Comparison of ENCODE assay signal across 11 mouse cellular contexts in the genomic region with DNA sequence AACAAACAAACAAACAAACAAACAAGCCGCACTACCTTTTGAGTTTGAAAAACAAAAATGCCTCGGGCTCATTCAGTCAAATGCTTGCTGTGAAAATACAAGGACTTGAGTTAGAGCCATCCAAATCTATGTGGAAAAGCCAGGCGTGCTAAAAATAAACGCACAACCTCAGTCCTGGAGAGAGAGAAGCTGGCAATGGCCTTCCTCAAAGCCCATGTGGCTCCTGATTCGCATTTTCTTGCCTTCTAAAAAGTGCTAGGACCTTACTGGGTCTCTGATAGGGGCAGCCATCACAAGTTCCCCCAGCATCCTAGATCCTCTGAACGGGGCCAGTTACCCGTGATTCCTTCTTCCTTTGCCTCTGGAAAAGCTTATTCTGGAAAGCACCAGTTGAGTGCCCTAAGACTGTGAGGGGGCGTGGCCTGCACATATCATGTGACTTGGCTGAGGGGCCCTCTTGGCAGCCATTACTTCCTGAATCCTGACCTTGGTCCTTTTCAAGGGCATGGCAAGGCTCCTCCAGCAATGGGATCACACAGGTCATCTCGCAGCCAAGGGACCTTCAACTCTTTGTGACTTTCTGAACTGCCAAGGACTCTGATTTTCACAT. TPM values are rescaled to one million over a fixed set of nuclear protein-coding genes. Genes with fewer than 3 reads are reported as not detected.
A peak's percentile ranks its signal among the peaks of the same experiment; 100 is the strongest.
DNase-seq lines count a peak whose midpoint lies in the region; ATAC-seq and TF ChIP-seq lines count a peak whose summit lies in the region.
"Had no signal": no experiment of that assay in that cellular context is flagged by ENCODE, and none has a peak within 500 bp of the region (broad histone marks: within the 10 kb centered on the region; RNA-seq: fewer than 3 reads in every experiment).

No protein-coding gene starts in this region.

- in situ Hi-C loops in ES-E14 (cut with MboI; ENCODE audit: low sequenced_read_pairs in 2 of 2, unreplicated experiment in 2 of 2) = loop anchor here (5.0 to 25.0 kb wide), 3 partner anchors 234 to 659 kb away; no protein-coding TSS in a partner anchor

- H3K9me3 ChIP-seq in E14TG2a.4 (ENCODE audit: low read length) (0 out of 2 replicates have a peak, but pooled peaks cover 2% of the 10 kb centered on the region), ES-E14 (ENCODE audit: control insufficient read depth, insufficient read depth, low read depth, low read length) (no peaks in the 10 kb centered on the region)
- no peaks in the 10 kb centered on the region; the same call in 1 of the 2 replicates for H3K9me3 ChIP-seq in midbrain, embryonic 11.5 days (ENCODE audit: control insufficient read depth, low read length)
- H3K9me3 ChIP-seq: liver, embryonic 13.5 days; neural tube, embryonic 15.5 days had no signal

- peaks cover 8% of the 10 kb centered on the region; the same call in 1 of the 2 replicates for H3K27me3 ChIP-seq in E14TG2a.4 (ENCODE audit: insufficient read depth, low read length)
- H3K27me3 ChIP-seq in midbrain, embryonic 11.5 days (ENCODE audit: control insufficient read depth, insufficient read depth, low read length) = no peaks in the 10 kb centered on the region
- H3K27me3 ChIP-seq: liver, embryonic 13.5 days; neural tube, embryonic 15.5 days; Patski had no signal

- H3K27ac ChIP-seq in ES-E14 (ENCODE audit: insufficient read depth, low read depth, low read length, poor library complexity, severe bottlenecking) = no peak overlapping the region
- H3K27ac ChIP-seq in midbrain, embryonic 11.5 days (ENCODE audit: low read depth, low read length) = no peak overlapping the region
- H3K27ac ChIP-seq: liver, embryonic 13.5 days; neural tube, embryonic 15.5 days had no signal

- ATAC-seq in midbrain, embryonic 11.5 days (ENCODE audit: low FRiP score) = no peak
- ATAC-seq: Patski had no signal

- peak; percentile 74 for DNase-seq in ES-E14 (ENCODE audit: low read depth, low spot score)
- peak; percentile 58 for DNase-seq in cerebellum, adult 9-11 months
- DNase-seq in heart, postnatal 4 days = peak; percentile 63
- no peak for DNase-seq in embryo, embryonic 9.5 days (ENCODE audit: extremely low spot score)
- DNase-seq in lung, postnatal 14 days = no peak
- no peak for DNase-seq in midbrain, embryonic 11.5 days (ENCODE audit: low spot score, missing footprints)
- DNase-seq: layer of hippocampus, adult 9-11 months; liver, embryonic 13.5 days had no signal

- H3K36me3 ChIP-seq in E14TG2a.4 (ENCODE audit: insufficient read depth, low read length) (no peaks in the 10 kb centered on the region), ES-E14 (ENCODE audit: control insufficient read depth, insufficient read depth, low read length, poor library complexity, severe bottlenecking) (no peaks in the 10 kb centered on the region)
- no peaks in the 10 kb centered on the region for H3K36me3 ChIP-seq in midbrain, embryonic 11.5 days (ENCODE audit: control insufficient read depth, insufficient read depth, low read length)
- H3K36me3 ChIP-seq: liver, embryonic 13.5 days; neural tube, embryonic 15.5 days had no signal

- no peak overlapping the region for H3K4me2 ChIP-seq in midbrain, embryonic 11.5 days
- H3K4me2 ChIP-seq: liver, embryonic 13.5 days; neural tube, embryonic 15.5 days had no signal

- TF ChIP-seq CTCF in E14TG2a.4 (conservative IDR thresholded peaks at IDR 0.05; ENCODE audit: low read length) = no peak

- H3K9ac ChIP-seq in ES-E14 (ENCODE audit: insufficient read depth, low read depth, low read length, poor library complexity, severe bottlenecking) = peak overlapping the region; percentile 39; the same call in 1 of the 2 replicates
- H3K9ac ChIP-seq in midbrain, embryonic 11.5 days (ENCODE audit: low read length) = no peak overlapping the region
- H3K9ac ChIP-seq: liver, embryonic 13.5 days; neural tube, embryonic 15.5 days had no signal

- WGBS in midbrain, embryonic 11.5 days = 88% methylated on average over 9 of the region's 9 CpGs

- H3K4me1 ChIP-seq in E14TG2a.4 (replicated peaks; ENCODE audit: low read depth, low read length) (peaks cover 20% of the 10 kb centered on the region), ES-E14 (ENCODE audit: control insufficient read depth in 2 of 2, insufficient read depth in 2 of 2, low read length in 2 of 2, poor library complexity in 1 of 2) (peaks cover 0 to 6% of the 10 kb centered on the region in 2 experiments; a peak in 1 of 4 replicates)
- no peaks in the 10 kb centered on the region for H3K4me1 ChIP-seq in midbrain, embryonic 11.5 days (ENCODE audit: control insufficient read depth, insufficient read depth, low read length)
- H3K4me1 ChIP-seq: liver, embryonic 13.5 days; neural tube, embryonic 15.5 days had no signal

- H3K4me3 ChIP-seq in E14TG2a.4 (replicated peaks; ENCODE audit: low read length) (peak overlapping the region; percentile 43), ES-E14 (ENCODE audit: insufficient read depth in 1 of 2, low read depth in 1 of 2, low read length in 2 of 2, poor library complexity in 1 of 2, severe bottlenecking in 1 of 2) (peak overlapping the region; percentile 9 to 27; a peak in 2 of 4 replicates)
- no peak overlapping the region for H3K4me3 ChIP-seq in midbrain, embryonic 11.5 days (ENCODE audit: low read depth, low read length)
- H3K4me3 ChIP-seq: liver, embryonic 13.5 days; neural tube, embryonic 15.5 days had no signal

TF ChIP-seq in ES-E14, 5 proteins besides CTCF, POLR2A, EP300 and RAD21:
- TF ChIP-seq CHD2 (IDR thresholded peaks at IDR 0.05; ENCODE audit: low read depth, low read length) (no peak), MAFK (IDR thresholded peaks at IDR 0.05; ENCODE audit: insufficient read depth, low read depth, low read length) (no peak), HCFC1 (IDR thresholded peaks at IDR 0.05; ENCODE audit: borderline replicate concordance, insufficient read depth, low read length) (0 out of 2 replicates have a peak, but pooled peaks have one; percentile 43), ZC3H11A (IDR thresholded peaks at IDR 0.05; ENCODE audit: borderline replicate concordance, low read depth, low read length) (no peak)

RNA-seq across cellular contexts. Expression of gene Zranb1, which starts 34.6 kb away (rescaled TPM):
- 17.5 and 19.3 TPM in 2 replicates for total RNA-seq in ES-E14 (2012; rRNA removed)
- 10 to 100 TPM; 35.0 to 36.1 TPM for total RNA-seq in heart, postnatal 4 days (2021)
- polyA plus RNA-seq in midbrain, embryonic 11.5 days (2014; fragmentation: Nextera tagmentation; extraction: Ambion mirVana) = 15.6 and 18.3 TPM in 2 replicates

RNA-seq across cellular contexts. Expression of gene Abraxas2, which starts 37.3 kb away (rescaled TPM):
- total RNA-seq in ES-E14 (2012; rRNA removed) = 18.8 and 20.5 TPM in 2 replicates
- 10 to 100 TPM; 24.5 to 24.7 TPM for total RNA-seq in heart, postnatal 4 days (2021)
- 38.7 and 41.8 TPM in 2 replicates for polyA plus RNA-seq in midbrain, embryonic 11.5 days (2014; fragmentation: Nextera tagmentation; extraction: Ambion mirVana)

RNA-seq across cellular contexts. Expression of gene Eef1akmt2, which starts 43.8 kb away (rescaled TPM):
- 14.5 and 17.9 TPM in 2 replicates for total RNA-seq in ES-E14 (2012; rRNA removed)
- total RNA-seq in heart, postnatal 4 days (2021) = 10 to 100 TPM; 17.3 to 19.7 TPM
- 90.3 and 100.0 TPM in 2 replicates for polyA plus RNA-seq in midbrain, embryonic 11.5 days (2014; fragmentation: Nextera tagmentation; extraction: Ambion mirVana)

Comparison
In these comparisons a context has a peak if more than half of its experiments do, and no peak if none do; other contexts are left out.
1. DNase-seq: peak in ES-E14 (single experiment), cerebellum, adult 9-11 months (single experiment) and heart, postnatal 4 days (single experiment); none in embryo, embryonic 9.5 days (single experiment), lung, postnatal 14 days (single experiment) and midbrain, embryonic 11.5 days (single experiment).